In genomic region chr17:34604511-34605237, GRCm38 (mm10) we compare ENCODE assay signal across 7 mouse cellular contexts. TPM values are rescaled to one million over a fixed set of nuclear protein-coding genes. Genes with fewer than 3 reads are reported as not detected.
DNase-seq lines count a peak whose midpoint lies in the region; ATAC-seq and TF ChIP-seq lines count a peak whose summit lies in the region.

No protein-coding gene starts in this region.

- H3K79me2 ChIP-seq in macrophage (ENCODE audit: inconsistent target): peaks cover 52% of the 10 kb centered on the region

- peaks cover 12% of the 10 kb centered on the region for H3K36me3 ChIP-seq in ES-E14 (ENCODE audit: control insufficient read depth, insufficient read depth, low read length, poor library complexity, severe bottlenecking)
- peaks cover 26% of the 10 kb centered on the region for H3K36me3 ChIP-seq in forebrain, embryonic 14.5 days (ENCODE audit: control insufficient read depth, insufficient read depth, low read length)
- H3K36me3 ChIP-seq in kidney, postnatal 0 days (ENCODE audit: insufficient read depth, low read length): peaks cover 9% of the 10 kb centered on the region
- no peaks in the 10 kb centered on the region for H3K36me3 ChIP-seq in macrophage (ENCODE audit: inconsistent target)

- peak overlapping the region; percentile 77 for H3K4me2 ChIP-seq in forebrain, embryonic 14.5 days (ENCODE audit: low read length)
- H3K4me2 ChIP-seq in kidney, postnatal 0 days (ENCODE audit: low read length): peak overlapping the region; percentile 92

- H3K4me3 ChIP-seq in ES-E14 (ENCODE audit: insufficient read depth in 1 of 2, low read depth in 1 of 2, low read length in 2 of 2, poor library complexity in 1 of 2, severe bottlenecking in 1 of 2) (peak overlapping the region; percentile 94 to 98), macrophage (ENCODE audit: inconsistent target) (peak overlapping the region; percentile 75)
- H3K4me3 ChIP-seq in forebrain, embryonic 14.5 days (ENCODE audit: low read depth, low read length): peak overlapping the region; percentile 92
- H3K4me3 ChIP-seq in kidney, postnatal 0 days (replicated peaks; ENCODE audit: low read depth, low read length): peak overlapping the region; percentile 88; the same call in 1 of the 2 replicates

- no peaks in the 10 kb centered on the region for H3K9me3 ChIP-seq in ES-E14 (ENCODE audit: control insufficient read depth, insufficient read depth, low read depth, low read length)
- no peaks in the 10 kb centered on the region for H3K9me3 ChIP-seq in forebrain, embryonic 14.5 days (replicated peaks; ENCODE audit: control insufficient read depth, low read length)
- no peaks in the 10 kb centered on the region for H3K9me3 ChIP-seq in kidney, postnatal 0 days (replicated peaks; ENCODE audit: low read length)

- peak overlapping the region; percentile 81 for H3K9ac ChIP-seq in ES-E14 (ENCODE audit: insufficient read depth, low read depth, low read length, poor library complexity, severe bottlenecking)
- peak overlapping the region; percentile 98 for H3K9ac ChIP-seq in forebrain, embryonic 14.5 days (ENCODE audit: low read length)
- H3K9ac ChIP-seq in kidney, postnatal 0 days (ENCODE audit: low read depth, low read length): peak overlapping the region; percentile 31; the same call in 1 of the 2 replicates

- WGBS in forebrain, embryonic 14.5 days: 18% methylated on average over 24 of the region's 24 CpGs
- 9% methylated on average over 24 of the region's 24 CpGs for WGBS in kidney, postnatal 0 days
- 19% methylated on average over 24 of the region's 24 CpGs for WGBS in macrophage (ENCODE audit: missing documents)

- ATAC-seq in forebrain, embryonic 14.5 days: no peak
- peak; percentile 0; the same call in 1 of the 2 replicates for ATAC-seq in kidney, postnatal 0 days (replicated peaks; ENCODE audit: low FRiP score, low read depth)

- DNase-seq in A20 (ENCODE audit: low read depth, low spot score): peak; percentile 77
- DNase-seq in ES-E14 (ENCODE audit: low read depth, low spot score): no peak
- no peak for DNase-seq in forebrain, embryonic 14.5 days (ENCODE audit: low spot score)
- DNase-seq in kidney, postnatal 0 days (ENCODE audit: low spot score): no peak
- no peak for DNase-seq in embryo, embryonic 9.5 days (ENCODE audit: extremely low spot score)
- no peak for DNase-seq in cerebellum, adult 9-10 months

- TF ChIP-seq CTCF in kidney, postnatal 0 days (IDR thresholded peaks at IDR 0.05; ENCODE audit: low read depth): no peak

- H3K27me3 ChIP-seq in forebrain, embryonic 14.5 days (replicated peaks; ENCODE audit: control insufficient read depth, insufficient read depth, low read length): no peaks in the 10 kb centered on the region
- no peaks in the 10 kb centered on the region for H3K27me3 ChIP-seq in kidney, postnatal 0 days (ENCODE audit: insufficient read depth, low read length)

- H3K27ac ChIP-seq in ES-E14 (ENCODE audit: insufficient read depth, low read depth, low read length, poor library complexity, severe bottlenecking) (peak overlapping the region; percentile 51), macrophage (peak overlapping the region; percentile 85)
- H3K27ac ChIP-seq in forebrain, embryonic 14.5 days (ENCODE audit: low read depth, low read length): peak overlapping the region; percentile 85
- H3K27ac ChIP-seq in kidney, postnatal 0 days: peak overlapping the region; percentile 89

- H3K4me1 ChIP-seq in ES-E14 (ENCODE audit: control insufficient read depth in 2 of 2, insufficient read depth in 2 of 2, low read length in 2 of 2, poor library complexity in 1 of 2): peaks cover 0 to 8% of the 10 kb centered on the region in 2 experiments; a peak in 1 of 4 replicates
- H3K4me1 ChIP-seq in forebrain, embryonic 14.5 days (ENCODE audit: control insufficient read depth, insufficient read depth, low read length): peaks cover 23% of the 10 kb centered on the region
- peaks cover 18% of the 10 kb centered on the region for H3K4me1 ChIP-seq in kidney, postnatal 0 days (replicated peaks; ENCODE audit: insufficient read depth, low read length)

- in situ Hi-C loops in ES-E14 (cut with MboI; ENCODE audit: low sequenced_read_pairs in 2 of 2, unreplicated experiment in 2 of 2): no loop called here

TF ChIP-seq in ES-E14, 5 proteins besides CTCF, POLR2A, EP300 and RAD21:
- TF ChIP-seq ZNF384 (IDR thresholded peaks at IDR 0.05; ENCODE audit: low read depth, low read length) (no peak), ZC3H11A (IDR thresholded peaks at IDR 0.05; ENCODE audit: borderline replicate concordance, low read depth, low read length) (no peak), HCFC1 (IDR thresholded peaks at IDR 0.05; ENCODE audit: borderline replicate concordance, insufficient read depth, low read length) (no peak), MAFK (IDR thresholded peaks at IDR 0.05; ENCODE audit: insufficient read depth, low read depth, low read length) (no peak), CHD2 (IDR thresholded peaks at IDR 0.05; ENCODE audit: low read depth, low read length) (no peak)

RNA-seq across cellular contexts. Expression of gene Agpat1, which starts 0.6 kb away (rescaled TPM):
- total RNA-seq in ES-E14 (2012; rRNA removed): 55.9 and 62.7 TPM in 2 replicates
- polyA plus RNA-seq in forebrain, embryonic 14.5 days (2014; fragmentation: Nextera tagmentation; extraction: Ambion mirVana): 88.6 and 106 TPM in 2 replicates
- 56.1 and 58.6 TPM in 2 replicates for polyA plus RNA-seq in kidney, postnatal 0 days (2015; fragmentation: Nextera tagmentation; extraction: Ambion mirVana)
- 10 to 100 TPM; 23.6 to 67.0 (median 37.8) TPM for total RNA-seq in macrophage (2018; cell fraction: chromatin; rRNA removed)
- 100 to 1,000 TPM in 3 of 26 experiments, 10 to 100 TPM in 23; 62.1 to 103 (median 87.3) TPM for total RNA-seq in macrophage (2018; cell fraction: cytosol; rRNA removed)
- 10 to 100 TPM; 52.2 to 90.0 (median 71.3) TPM for total RNA-seq in macrophage (2018; cell fraction: nucleus; rRNA removed)
- 67.5 to 77.3 TPM (median 76.0 TPM) in 3 replicates for polyA plus RNA-seq in macrophage (2018)

RNA-seq across cellular contexts. Expression of gene Rnf5, which starts 1.2 kb away (rescaled TPM):
- total RNA-seq in ES-E14 (2012; rRNA removed): 21.4 and 22.8 TPM in 2 replicates
- 222 TPM in 2 replicates for polyA plus RNA-seq in forebrain, embryonic 14.5 days (2014; fragmentation: Nextera tagmentation; extraction: Ambion mirVana)
- 154 and 177 TPM in 2 replicates for polyA plus RNA-seq in kidney, postnatal 0 days (2015; fragmentation: Nextera tagmentation; extraction: Ambion mirVana)
- 10 to 100 TPM in 14 of 26 experiments, 1 to 10 TPM in 12; 1.4 to 22.9 (median 11.5) TPM for total RNA-seq in macrophage (2018; cell fraction: chromatin; rRNA removed)
- total RNA-seq in macrophage (2018; cell fraction: cytosol; rRNA removed): 10 to 100 TPM; 35.2 to 53.0 (median 44.0) TPM
- total RNA-seq in macrophage (2018; cell fraction: nucleus; rRNA removed): 10 to 100 TPM in 22 of 26 experiments, 1 to 10 TPM in 4; 8.7 to 49.5 (median 22.8) TPM
- 45.1 to 50.3 TPM (median 47.5 TPM) in 3 replicates for polyA plus RNA-seq in macrophage (2018)

RNA-seq across cellular contexts. Expression of gene Ager, which starts 7.0 kb away (rescaled TPM):
- total RNA-seq in ES-E14 (2012; rRNA removed): 2.3 and 2.5 TPM in 2 replicates
- 1.1 and 1.5 TPM in 2 replicates for polyA plus RNA-seq in forebrain, embryonic 14.5 days (2014; fragmentation: Nextera tagmentation; extraction: Ambion mirVana)
- polyA plus RNA-seq in kidney, postnatal 0 days (2015; fragmentation: Nextera tagmentation; extraction: Ambion mirVana): 7.4 and 7.9 TPM in 2 replicates
- total RNA-seq in macrophage (2018; cell fraction: chromatin; rRNA removed): 10 to 100 TPM in 5 of 26 experiments, 1 to 10 TPM in 20, under 1 TPM in 1; 0.71 to 15.6 (median 6.0) TPM
- under 1 TPM in 14 of 26 experiments, not detected in 12; 0.11 to 0.44 (median 0.22) TPM for total RNA-seq in macrophage (2018; cell fraction: cytosol; rRNA removed)
- total RNA-seq in macrophage (2018; cell fraction: nucleus; rRNA removed): 1 to 10 TPM in 22 of 26 experiments, under 1 TPM in 4; 0.72 to 9.9 (median 2.8) TPM
- polyA plus RNA-seq in macrophage (2018): 0.22 to 0.38 TPM (median 0.27 TPM) in 3 replicates

RNA-seq across cellular contexts. Expression of gene Egfl8, which starts 11.1 kb away (rescaled TPM):
- total RNA-seq in ES-E14 (2012; rRNA removed): 1.0 and 2.0 TPM in 2 replicates
- polyA plus RNA-seq in forebrain, embryonic 14.5 days (2014; fragmentation: Nextera tagmentation; extraction: Ambion mirVana): 7.6 and 8.7 TPM in 2 replicates
- polyA plus RNA-seq in kidney, postnatal 0 days (2015; fragmentation: Nextera tagmentation; extraction: Ambion mirVana): 5.9 and 6.6 TPM in 2 replicates
- 10 to 100 TPM in 3 of 26 experiments, 1 to 10 TPM in 23; 1.1 to 13.9 (median 5.6) TPM for total RNA-seq in macrophage (2018; cell fraction: chromatin; rRNA removed)
- under 1 TPM in 23 of 26 experiments, not detected in 3; 0.10 to 0.40 (median 0.20) TPM for total RNA-seq in macrophage (2018; cell fraction: cytosol; rRNA removed)
- total RNA-seq in macrophage (2018; cell fraction: nucleus; rRNA removed): 1 to 10 TPM in 23 of 26 experiments, under 1 TPM in 3; 0.72 to 6.3 (median 3.2) TPM
- polyA plus RNA-seq in macrophage (2018): 0.14 to 0.69 TPM (median 0.28 TPM) in 3 replicates

RNA-seq across cellular contexts. Expression of gene Pbx2, which starts 13.6 kb away (rescaled TPM):
- total RNA-seq in ES-E14 (2012; rRNA removed): 36.0 and 47.2 TPM in 2 replicates
- polyA plus RNA-seq in forebrain, embryonic 14.5 days (2014; fragmentation: Nextera tagmentation; extraction: Ambion mirVana): 6.4 and 9.6 TPM in 2 replicates
- polyA plus RNA-seq in kidney, postnatal 0 days (2015; fragmentation: Nextera tagmentation; extraction: Ambion mirVana): 13.0 and 13.2 TPM in 2 replicates
- total RNA-seq in macrophage (2018; cell fraction: chromatin; rRNA removed): 100 to 1,000 TPM in 3 of 26 experiments, 10 to 100 TPM in 23; 13.4 to 110 (median 51.5) TPM
- total RNA-seq in macrophage (2018; cell fraction: cytosol; rRNA removed): 10 to 100 TPM; 23.9 to 61.8 (median 51.4) TPM
- total RNA-seq in macrophage (2018; cell fraction: nucleus; rRNA removed): 10 to 100 TPM; 18.6 to 84.5 (median 38.1) TPM
- polyA plus RNA-seq in macrophage (2018): 44.7 to 64.2 TPM (median 45.7 TPM) in 3 replicates

Comparison
In these comparisons a context has a peak if more than half of its experiments do, and no peak if none do; other contexts are left out.
1. H3K9ac ChIP-seq: peak in every context shown above with its lines; median percentile 98 in forebrain, embryonic 14.5 days; 81 in ES-E14; 31 in kidney, postnatal 0 days.